Mouse (Mus musculus): Measurements from ENCODE around the gene Siglecf. TPM values are rescaled to one million over a fixed set of nuclear protein-coding genes. Genes with fewer than 3 reads are reported as not detected.

Siglecf gene
- polyA plus RNA-seq (2015; fragmentation: Nextera tagmentation; extraction: Ambion mirVana), result 0.18 and 0.26 TPM in 2 replicates

DNA sequence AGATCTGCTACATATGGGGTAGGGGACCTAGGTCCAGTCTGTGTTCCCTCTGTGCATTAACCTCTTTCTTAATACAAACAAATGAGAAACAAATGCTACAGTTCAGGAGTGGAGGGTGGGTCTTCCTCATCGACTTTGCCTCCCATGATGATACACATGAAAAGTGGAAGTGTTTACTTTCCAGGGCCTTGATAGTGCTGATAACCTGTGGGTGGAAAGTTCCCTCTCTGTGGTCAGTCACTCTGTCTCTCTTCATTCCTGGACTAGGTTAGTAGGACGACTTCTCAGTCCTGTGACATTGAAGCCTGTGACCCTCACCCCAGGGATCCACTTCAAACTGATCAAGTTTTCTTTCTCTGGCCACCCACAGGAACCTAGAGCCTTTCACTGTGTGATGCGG lies at the start of gene Siglecf:
Gene Siglecf, plus strand, starts transcription at position 188 of the 400 bp plus-strand sequence.

DNA sequence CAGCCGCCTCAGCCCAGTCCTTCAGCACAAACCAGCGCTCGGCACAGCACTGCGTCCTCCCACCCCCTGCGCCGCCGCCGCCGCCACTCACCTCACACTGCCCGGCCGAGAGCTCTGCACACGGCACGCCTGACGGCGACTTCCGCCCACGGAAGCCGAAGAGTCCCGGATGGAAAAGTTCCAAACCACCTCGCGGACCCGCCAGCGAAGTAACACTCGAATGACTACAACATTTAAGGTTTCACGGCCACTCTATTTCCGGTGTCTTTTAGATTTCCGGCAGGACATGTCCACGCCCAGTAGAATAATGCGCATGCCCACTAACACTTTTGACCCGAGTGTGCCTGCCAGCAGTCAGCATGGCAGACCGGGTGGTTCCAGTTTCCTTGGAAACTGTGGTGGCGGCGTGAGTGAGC lies 38.1 kb upstream of the Siglecf start, which contains the start of gene Zfp715:
Gene Zfp715, minus strand, starts transcription at position 282 of the 416 bp plus-strand sequence.

DNA sequence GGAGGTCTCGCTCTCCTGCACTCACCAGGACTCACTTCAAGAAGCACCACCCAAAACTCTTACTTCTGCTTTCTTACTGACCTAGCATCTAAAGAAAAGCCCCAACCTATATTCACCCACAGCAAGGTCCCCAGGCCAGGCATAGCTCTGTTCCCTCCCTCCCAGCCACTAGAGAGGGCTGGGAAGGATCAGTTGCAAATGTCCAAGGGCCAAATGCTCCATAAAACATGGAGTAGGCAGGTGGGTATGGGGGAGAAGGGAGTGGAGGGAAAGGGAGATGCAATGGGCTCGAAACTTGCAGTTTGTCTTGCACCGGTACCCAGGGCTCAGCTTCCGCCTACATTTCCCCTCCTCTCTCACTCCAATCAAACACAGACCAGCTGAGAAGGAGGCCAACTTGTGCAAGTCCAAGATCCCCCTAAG lies 57.0 kb downstream of the Siglecf start, which contains the start of gene Siglecg:
Gene Siglecg, plus strand, starts transcription at position 74 of the 423 bp plus-strand sequence.

Other genes starting within 250 kb of the Siglecf start
- not detected in 2 replicates for gene Zfp936, start 237.1 kb upstream of the Siglecf start, polyA plus RNA-seq (2015; fragmentation: Nextera tagmentation; extraction: Ambion mirVana)
- 9.5 and 10.8 TPM in 2 replicates for gene Zfp715, start 38.0 kb upstream of the Siglecf start, polyA plus RNA-seq (2015; fragmentation: Nextera tagmentation; extraction: Ambion mirVana)
- gene Siglecg, start 56.9 kb downstream of the Siglecf start, polyA plus RNA-seq (2015; fragmentation: Nextera tagmentation; extraction: Ambion mirVana), result 0.04 and 0.13 TPM in 2 replicates
- gene Lim2, start 76.3 kb downstream of the Siglecf start, polyA plus RNA-seq (2015; fragmentation: Nextera tagmentation; extraction: Ambion mirVana), result not detected in 2 replicates
- gene Nkg7, start 85.7 kb downstream of the Siglecf start, polyA plus RNA-seq (2015; fragmentation: Nextera tagmentation; extraction: Ambion mirVana), result 0.36 and 0.57 TPM in 2 replicates
- not detected in 2 replicates for gene Cldnd2, start 89.4 kb downstream of the Siglecf start, polyA plus RNA-seq (2015; fragmentation: Nextera tagmentation; extraction: Ambion mirVana)
- gene Etfb, start 92.7 kb downstream of the Siglecf start, polyA plus RNA-seq (2015; fragmentation: Nextera tagmentation; extraction: Ambion mirVana), result 797 TPM in 2 replicates
- gene Gm45233, start 92.8 kb downstream of the Siglecf start, polyA plus RNA-seq (2015; fragmentation: Nextera tagmentation; extraction: Ambion mirVana), result not detected in 2 replicates
- gene Vsig10l, start 111.8 kb downstream of the Siglecf start, polyA plus RNA-seq (2015; fragmentation: Nextera tagmentation; extraction: Ambion mirVana), result 3.4 and 4.3 TPM in 2 replicates
- 0.09 TPM in 1 of 2 replicates, not detected in the other for gene Iglon5, start 138.7 kb downstream of the Siglecf start, polyA plus RNA-seq (2015; fragmentation: Nextera tagmentation; extraction: Ambion mirVana)
- gene 4931406B18Rik, start 154.6 kb downstream of the Siglecf start, polyA plus RNA-seq (2015; fragmentation: Nextera tagmentation; extraction: Ambion mirVana), result not detected in 2 replicates
- 2.8 and 3.1 TPM in 2 replicates for gene Cd33, start 193.1 kb downstream of the Siglecf start, polyA plus RNA-seq (2015; fragmentation: Nextera tagmentation; extraction: Ambion mirVana)
- 0.95 and 1.0 TPM in 2 replicates for gene Zfp658, start 210.9 kb downstream of the Siglecf start, polyA plus RNA-seq (2015; fragmentation: Nextera tagmentation; extraction: Ambion mirVana)
- 3.7 and 4.3 TPM in 2 replicates for gene Zfp719, start 228.3 kb downstream of the Siglecf start, polyA plus RNA-seq (2015; fragmentation: Nextera tagmentation; extraction: Ambion mirVana)